18 mouse cellular contexts compared by ENCODE assay signal in genomic region chr1:86657071-86657470, GRCm38 (mm10). TPM values are rescaled to one million over a fixed set of nuclear protein-coding genes. Genes with fewer than 3 reads are reported as not detected.
DNase-seq lines count a peak whose midpoint lies in the region; ATAC-seq lines count a peak whose summit lies in the region.
"Had no signal": no experiment of that assay in that cellular context is flagged by ENCODE, and none has a peak within 500 bp of the region (broad histone marks: within the 10 kb centered on the region; RNA-seq: fewer than 3 reads in every experiment).

No protein-coding gene starts in this region.

- H3K4me3 ChIP-seq in kidney, embryonic 14.5 days (ENCODE audit: low read length), result no peak overlapping the region
- H3K4me3 ChIP-seq: embryonic facial prominence, embryonic 13.5 days; heart, embryonic 12.5 days; limb, embryonic 15.5 days; midbrain, embryonic 13.5 days; stomach, embryonic 15.5 days had no signal

- no peak overlapping the region for H3K9ac ChIP-seq in kidney, embryonic 14.5 days (ENCODE audit: low read depth, low read length)
- H3K9ac ChIP-seq: embryonic facial prominence, embryonic 13.5 days; heart, embryonic 12.5 days; limb, embryonic 15.5 days; midbrain, embryonic 13.5 days; stomach, embryonic 15.5 days had no signal

- ATAC-seq in kidney, embryonic 14.5 days (ENCODE audit: low FRiP score, low TSS enrichment), result no peak
- ATAC-seq: inflammation-experienced regulatory T-cells, adult 6 months; midbrain, embryonic 13.5 days had no signal

- H3K27ac ChIP-seq in kidney, embryonic 14.5 days (ENCODE audit: low read depth, low read length), result no peak overlapping the region
- H3K27ac ChIP-seq: embryonic facial prominence, embryonic 13.5 days; limb, embryonic 15.5 days; macrophage; midbrain, embryonic 13.5 days; stomach, embryonic 15.5 days had no signal

- no peaks in the 10 kb centered on the region for H3K4me1 ChIP-seq in kidney, embryonic 14.5 days (ENCODE audit: control insufficient read depth, insufficient read depth, low read length)
- H3K4me1 ChIP-seq: embryonic facial prominence, embryonic 13.5 days; heart, embryonic 12.5 days; limb, embryonic 15.5 days; midbrain, embryonic 13.5 days; stomach, embryonic 15.5 days had no signal

- 87% methylated on average over 5 of the region's 5 CpGs for WGBS in kidney, embryonic 14.5 days

- no peaks in the 10 kb centered on the region for H3K9me3 ChIP-seq in kidney, embryonic 14.5 days (ENCODE audit: control insufficient read depth, low read length)
- H3K9me3 ChIP-seq: embryonic facial prominence, embryonic 13.5 days; limb, embryonic 15.5 days; midbrain, embryonic 13.5 days; stomach, embryonic 15.5 days had no signal

- DNase-seq in cerebellum, postnatal 10 days, result peak; percentile 68 to 71
- DNase-seq in cerebellum, adult 8-10 months, result no peak
- peak; percentile 7 to 42 for DNase-seq in kidney, adult 8-10 months
- DNase-seq in testis, postnatal 10 days (ENCODE audit: low spot score), result peak; percentile 61
- DNase-seq in testis, postnatal 14 days (ENCODE audit: low spot score), result no peak
- no peak for DNase-seq in spleen, postnatal 4 days (ENCODE audit: low spot score in 2 of 2)
- DNase-seq: cerebellum, adult 11 months; gastrocnemius, postnatal 36 days; right cerebral cortex, adult 18-20 months; thymus, postnatal 36 days had no signal

- H3K4me2 ChIP-seq in kidney, embryonic 14.5 days (replicated peaks; ENCODE audit: low read depth, low read length), result no peak overlapping the region
- H3K4me2 ChIP-seq: embryonic facial prominence, embryonic 13.5 days; heart, embryonic 12.5 days; limb, embryonic 15.5 days; midbrain, embryonic 13.5 days; stomach, embryonic 15.5 days had no signal

- no peaks in the 10 kb centered on the region for H3K27me3 ChIP-seq in kidney, embryonic 14.5 days (ENCODE audit: control insufficient read depth, insufficient read depth, low read length)
- H3K27me3 ChIP-seq: embryonic facial prominence, embryonic 13.5 days; midbrain, embryonic 13.5 days; stomach, embryonic 15.5 days had no signal

- no peaks in the 10 kb centered on the region for H3K36me3 ChIP-seq in kidney, embryonic 14.5 days (ENCODE audit: control insufficient read depth, insufficient read depth, low read length)
- H3K36me3 ChIP-seq: embryonic facial prominence, embryonic 13.5 days; heart, embryonic 12.5 days; limb, embryonic 15.5 days; midbrain, embryonic 13.5 days; stomach, embryonic 15.5 days had no signal

RNA-seq across cellular contexts. Expression of gene Nppc, which starts 13.3 kb away (rescaled TPM):
- polyA plus RNA-seq in kidney, embryonic 14.5 days (2014; fragmentation: Nextera tagmentation; extraction: Ambion mirVana), result 2.1 and 2.4 TPM in 2 replicates
- polyA plus RNA-seq: inflammation-experienced regulatory T-cells, adult 6 months; macrophage had no signal

RNA-seq across cellular contexts. Expression of gene Dis3l2, which starts 46.5 kb away (rescaled TPM):
- 23.2 and 32.1 TPM in 2 replicates for polyA plus RNA-seq in kidney, embryonic 14.5 days (2014; fragmentation: Nextera tagmentation; extraction: Ambion mirVana)

Comparison
In these comparisons a context has a peak if more than half of its experiments do, and no peak if none do; other contexts are left out.
1. DNase-seq: peak in cerebellum, postnatal 10 days (2 of 2), kidney, adult 8-10 months (2 of 2) and testis, postnatal 10 days (single experiment); none in cerebellum, adult 8-10 months (single experiment), testis, postnatal 14 days (single experiment) and spleen, postnatal 4 days (0 of 2).